Mouse (Mus musculus) embryo, embryonic 10 days (tissue): ENCODE results near the gene Ggt5.
"Not testable (repeated sequence)": the region's sequence is repeated elsewhere in the genome, so short reads cannot be mapped to it uniquely, and the experiment has no call there.

ENCODE experiments used
- DNase-seq: peaks from one replicate; pipeline ENCODE4 v3.0.0-alpha.2; 2015; ENCODE audit warnings: low spot score

Gene Ggt5

DNA sequence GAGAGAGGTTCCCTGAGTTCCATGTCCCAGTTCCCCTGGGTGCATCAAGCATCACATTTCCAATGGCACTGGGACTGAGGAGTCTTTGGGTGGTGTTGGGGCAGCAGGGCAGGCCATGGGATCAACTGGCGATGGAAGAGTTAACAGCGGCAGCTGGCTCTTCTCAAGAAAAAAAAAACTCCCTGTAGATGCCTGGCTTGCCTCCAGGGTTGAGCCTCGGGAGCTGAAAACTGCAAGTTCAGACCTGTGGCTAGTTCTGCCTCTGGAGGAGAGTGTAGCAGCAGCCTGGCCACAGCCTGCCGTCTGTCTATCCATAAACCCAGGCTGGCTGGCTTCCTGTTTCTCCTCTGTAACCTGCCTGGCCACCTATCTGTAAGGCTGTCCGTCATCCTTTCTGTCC, at the start of gene Ggt5:
Ggt5 (plus strand) TSS at position 212 of the 400 bp plus-strand sequence.
- DNase-seq: peak; percentile 27

DNA sequence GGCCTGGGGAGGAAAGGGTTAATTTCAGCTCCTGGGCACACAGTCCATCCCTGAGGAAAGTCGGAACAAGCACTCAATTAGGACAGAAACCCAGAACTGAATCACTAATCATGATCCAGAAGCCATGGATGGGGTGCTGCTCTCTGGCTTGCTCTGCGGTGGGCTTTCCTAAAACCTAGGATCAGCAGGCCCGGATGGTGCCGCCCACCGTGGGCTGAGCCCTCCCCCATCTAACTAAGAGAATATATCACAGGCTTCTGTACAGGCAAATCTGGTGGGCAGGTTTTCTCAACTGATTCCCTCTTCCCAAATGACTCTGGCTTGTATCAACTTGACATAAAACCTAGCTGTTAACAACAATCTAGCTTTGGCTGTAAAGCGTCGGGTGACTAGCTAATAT, 41.2 kb upstream of the Ggt5 start:
- no peak for DNase-seq

DNA sequence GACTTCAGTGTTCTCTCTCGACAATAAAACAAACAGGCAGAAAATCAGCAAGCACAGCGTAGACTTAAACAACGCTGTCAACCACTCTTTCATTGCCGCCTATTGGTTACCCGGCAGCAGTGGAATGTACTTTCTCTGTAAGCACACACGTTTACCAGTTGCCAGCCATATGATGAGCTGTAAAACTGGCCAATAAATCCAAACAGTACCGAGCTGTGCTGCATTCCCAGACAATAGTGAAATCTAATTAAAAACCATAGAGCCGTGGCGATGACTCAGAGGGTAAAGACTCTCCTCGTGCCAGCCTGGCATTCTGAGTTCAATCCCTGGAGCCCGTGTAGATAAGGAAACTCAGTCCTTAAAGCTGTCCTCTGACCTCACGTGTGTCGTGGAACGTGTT, 40.7 kb upstream of the Ggt5 start:
- DNase-seq: no peak

DNA sequence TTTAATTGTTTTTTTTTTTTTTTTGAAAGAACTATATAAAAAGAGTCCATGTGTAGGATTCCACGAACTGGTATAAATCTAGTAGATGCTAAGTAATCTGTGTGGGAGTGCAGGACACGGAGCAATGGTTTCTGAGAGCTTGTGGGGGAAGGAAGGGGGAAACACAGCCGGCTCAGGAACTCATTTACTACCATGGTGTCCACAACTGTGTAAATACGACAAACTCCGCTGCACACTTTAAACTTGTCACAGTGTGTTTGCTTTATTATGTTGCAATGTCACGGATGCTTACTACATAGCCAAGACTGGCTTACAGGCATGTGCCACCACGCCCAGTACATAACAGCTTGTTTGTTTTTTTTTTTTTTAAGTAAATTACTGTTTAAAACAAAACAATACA, 39.3 kb upstream of the Ggt5 start:
- DNase-seq: no peak

DNA sequence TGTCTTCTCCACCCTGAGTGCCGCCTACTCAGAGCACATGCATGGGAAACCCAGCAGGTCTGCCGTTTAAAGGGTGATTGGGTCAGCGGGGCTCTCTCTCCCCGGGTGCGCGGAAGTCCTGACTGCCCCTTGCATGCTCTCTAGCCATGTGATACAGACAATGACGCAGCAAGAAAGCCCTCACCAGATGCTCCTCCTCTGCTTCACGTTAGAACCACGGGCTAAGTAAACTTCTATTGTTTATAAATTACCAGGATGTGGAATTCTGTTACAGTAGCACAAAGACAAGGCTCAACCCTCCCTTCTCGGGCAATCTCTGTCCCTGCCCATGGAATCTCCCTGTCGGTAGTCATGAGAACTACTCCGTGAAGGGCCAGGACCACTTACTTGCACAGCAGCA, 38.0 kb upstream of the Ggt5 start:
- no peak for DNase-seq

DNA sequence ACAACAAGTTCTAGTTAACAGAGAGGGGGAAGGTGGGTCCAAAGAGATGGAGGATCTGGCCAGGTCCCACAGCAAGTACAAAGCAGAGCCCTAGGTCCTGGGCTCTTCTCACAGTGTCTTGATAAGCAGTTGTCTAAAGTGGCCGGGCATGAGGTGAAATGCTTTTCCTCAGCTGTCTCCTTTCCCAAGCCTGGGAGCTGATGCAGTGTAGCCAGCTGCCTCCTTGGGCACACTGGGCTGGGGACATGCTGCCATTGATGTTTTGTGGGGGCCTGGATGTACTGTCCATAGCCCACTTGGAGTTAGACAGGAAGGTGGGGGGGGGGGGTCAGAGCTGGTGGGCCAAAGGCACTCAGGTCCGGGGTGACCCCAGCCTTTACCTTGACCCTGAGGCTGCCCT, 37.0 kb upstream of the Ggt5 start:
- DNase-seq: no peak

DNA sequence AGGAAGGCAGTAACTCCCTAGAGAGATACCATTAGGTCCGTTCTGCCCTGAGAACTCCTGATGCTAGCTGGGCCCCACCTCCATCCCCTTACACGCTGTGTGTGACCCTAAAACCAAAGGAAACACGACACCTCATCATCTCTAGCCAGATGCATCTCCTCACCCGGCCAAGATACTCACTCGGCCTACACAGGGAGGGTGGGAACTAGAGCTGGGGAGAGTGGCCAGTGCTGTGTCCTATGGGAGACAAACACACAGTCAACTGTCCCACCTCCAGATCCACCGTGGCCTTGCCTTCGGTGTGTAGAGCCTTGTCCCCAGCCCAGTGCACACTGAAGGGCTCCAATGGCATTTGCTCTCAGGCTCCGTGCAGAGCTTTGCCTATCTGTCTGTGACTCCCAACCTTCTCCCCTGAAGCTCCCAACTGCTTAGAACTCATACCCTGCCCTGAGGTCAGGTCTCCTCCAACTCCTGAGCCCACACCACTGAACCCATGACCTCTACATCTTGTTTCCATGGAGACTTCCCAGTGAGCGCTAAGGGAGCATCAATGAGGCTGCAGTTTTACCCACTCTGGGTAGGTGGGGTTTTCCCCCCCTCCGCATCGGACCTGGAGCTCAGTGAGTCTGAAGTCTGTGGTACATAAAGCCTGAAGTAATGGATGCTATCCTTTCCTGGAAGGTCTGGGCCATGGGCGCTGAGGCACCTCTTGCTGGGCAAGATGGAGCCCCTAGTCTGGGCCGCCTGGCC, 36.3 kb upstream of the Ggt5 start:
- DNase-seq: no peak

DNA sequence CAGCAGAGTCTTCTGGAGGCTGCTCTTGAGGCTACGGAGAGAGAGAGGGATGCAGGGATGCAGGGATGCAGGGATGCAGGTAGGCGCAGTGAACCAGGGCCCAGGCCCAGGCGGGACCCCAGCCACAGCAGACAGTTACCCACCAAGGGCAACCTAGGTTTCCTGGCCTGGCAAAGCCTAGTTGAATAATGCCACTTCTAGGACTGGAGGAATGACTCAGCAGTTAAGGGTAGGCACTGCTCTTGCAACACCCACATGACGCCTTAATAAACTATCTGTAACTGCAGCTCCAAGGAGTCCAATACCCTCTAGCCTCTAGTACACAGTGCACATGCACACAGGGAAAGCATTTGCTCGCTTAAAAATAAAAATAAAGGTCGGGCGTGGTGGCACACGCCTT, 35.0 kb upstream of the Ggt5 start:
- DNase-seq: no peak

DNA sequence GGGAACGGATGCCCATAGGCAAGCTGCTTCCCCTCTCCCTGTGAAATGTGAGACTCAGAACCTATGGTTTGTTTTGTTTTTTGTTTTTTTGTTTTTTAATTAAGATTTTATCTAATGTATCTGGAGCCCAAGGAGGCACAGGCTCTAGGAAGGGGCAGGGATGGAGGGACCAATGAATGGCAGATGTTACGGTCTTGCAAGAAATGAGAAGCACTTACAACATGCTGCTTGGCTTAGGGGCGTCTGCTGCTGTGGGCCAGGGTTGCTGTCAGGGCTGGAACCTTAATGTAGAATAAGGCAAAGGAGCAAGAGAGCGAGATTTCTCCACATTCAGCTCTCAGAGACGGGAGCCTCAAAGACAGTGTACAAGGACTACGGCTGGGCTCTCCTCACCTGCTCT, 33.6 kb upstream of the Ggt5 start:
- no peak for DNase-seq

DNA sequence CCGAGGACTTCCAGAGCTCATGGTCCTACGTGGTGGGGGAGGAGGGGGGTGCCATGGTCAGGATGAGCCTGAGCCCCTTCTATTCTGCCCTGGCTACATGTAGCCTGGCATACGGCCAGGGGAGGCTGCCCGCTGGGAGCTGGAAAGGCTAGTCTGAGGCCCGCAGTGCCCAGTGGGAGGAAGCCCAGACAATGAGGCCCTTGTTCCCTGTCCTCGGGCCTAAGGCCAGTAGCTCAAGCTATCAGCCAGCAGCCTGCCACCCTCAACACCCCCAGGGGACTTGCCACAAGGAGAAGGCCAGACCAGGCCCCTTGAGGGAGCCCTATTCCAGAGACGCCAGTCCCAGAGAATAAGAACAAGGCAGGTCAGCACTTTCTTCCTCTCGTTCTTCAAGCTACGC, 33.1 kb upstream of the Ggt5 start:
- DNase-seq: no peak

DNA sequence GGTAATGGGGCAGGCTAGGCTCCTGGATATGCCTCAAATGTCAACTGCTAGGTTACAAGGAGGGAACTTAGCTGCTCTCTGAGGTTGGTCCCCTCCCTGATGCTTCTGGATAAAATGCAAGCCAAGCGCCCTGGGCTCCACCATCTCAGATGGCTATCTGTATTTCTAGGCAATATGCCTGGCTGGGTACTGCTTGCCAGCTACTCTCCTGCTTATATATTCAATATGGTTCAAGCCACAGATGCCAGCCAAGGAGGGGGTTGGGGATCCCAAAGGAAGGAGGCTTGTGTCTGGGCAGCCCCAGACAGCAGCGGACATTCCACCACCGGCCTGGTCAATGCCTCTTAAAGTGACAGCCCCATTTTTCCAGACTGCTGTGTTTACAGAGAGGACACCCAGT, 30.6 kb upstream of the Ggt5 start:
- DNase-seq: peak; percentile 25

DNA sequence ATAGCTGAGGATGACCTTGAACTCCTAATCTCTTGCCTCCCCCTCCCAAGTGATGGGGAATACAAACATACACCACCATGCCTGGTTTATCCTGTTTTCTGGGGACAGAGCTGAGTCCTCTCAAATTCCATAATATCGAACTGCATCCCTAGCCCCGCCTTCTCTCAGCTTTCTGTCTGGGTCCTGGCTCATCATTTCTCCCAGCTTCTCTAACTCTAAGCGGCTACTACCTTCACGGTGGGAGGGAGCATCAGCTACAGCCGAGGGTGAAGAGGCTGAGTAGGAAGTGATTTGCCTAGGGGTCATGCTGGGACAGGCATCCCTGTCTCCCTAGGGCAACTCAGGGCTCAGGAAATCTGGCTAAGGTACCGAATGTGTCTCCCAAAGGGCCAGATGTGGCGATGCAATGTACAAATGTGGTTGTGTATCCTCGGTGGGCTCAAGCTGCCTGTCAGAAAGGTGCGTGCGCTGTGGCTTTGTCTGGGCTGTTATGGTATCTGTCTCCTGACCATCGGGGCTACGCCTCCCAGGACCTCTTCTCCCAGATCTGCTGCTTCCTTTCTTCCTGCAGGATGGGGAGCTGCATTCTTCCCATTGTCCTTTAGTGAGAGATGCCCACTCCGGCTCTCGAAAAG, 30.0 kb upstream of the Ggt5 start:
- DNase-seq: peak; percentile 36

DNA sequence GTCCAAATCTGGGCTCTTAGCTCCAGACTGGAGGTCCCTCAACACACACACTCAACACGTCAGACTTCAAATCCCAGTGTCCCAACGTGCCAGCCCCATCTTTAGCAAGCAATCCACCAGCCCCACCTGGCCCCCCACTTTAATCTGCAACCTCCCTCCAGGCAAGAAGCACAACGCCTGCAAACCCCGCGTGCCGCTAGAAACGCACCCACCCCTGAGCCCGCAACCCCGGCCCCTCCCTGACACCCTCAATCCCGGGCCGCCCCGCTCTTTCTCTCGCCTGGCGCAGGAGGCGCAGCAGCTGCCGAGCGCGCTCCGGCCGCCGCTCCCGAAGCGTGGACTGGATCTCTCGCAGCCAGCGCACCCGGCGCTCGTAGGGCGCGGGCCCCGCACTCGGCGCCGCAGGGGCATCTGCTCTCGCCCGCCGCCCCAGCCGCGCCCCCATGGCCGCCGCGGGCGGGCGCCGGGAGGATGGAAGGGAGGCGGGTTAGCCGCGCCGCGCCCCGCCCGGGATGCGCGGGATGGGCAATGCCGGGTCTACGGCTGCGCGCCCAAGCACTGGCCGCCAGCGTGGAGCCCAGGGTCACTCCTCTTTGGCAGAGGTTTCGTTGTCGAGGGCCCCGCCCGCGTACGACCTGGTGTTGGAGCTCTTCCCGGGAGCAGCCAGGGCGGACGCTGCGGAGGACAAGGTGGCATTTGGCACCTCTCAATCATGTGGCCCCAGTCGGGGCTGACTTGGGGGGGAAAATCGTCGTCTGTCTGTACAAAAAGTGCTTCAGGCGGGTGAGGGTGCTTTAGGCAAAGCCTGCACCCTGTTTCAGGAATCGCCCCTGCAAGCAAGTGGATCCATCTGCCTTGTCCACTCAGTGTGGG, 29.2 kb upstream of the Ggt5 start, which contains the start of gene Lrrc75b:
Lrrc75b (minus strand) TSS at position 655 of the 873 bp plus-strand sequence.
- peak; percentile 54 for DNase-seq

DNA sequence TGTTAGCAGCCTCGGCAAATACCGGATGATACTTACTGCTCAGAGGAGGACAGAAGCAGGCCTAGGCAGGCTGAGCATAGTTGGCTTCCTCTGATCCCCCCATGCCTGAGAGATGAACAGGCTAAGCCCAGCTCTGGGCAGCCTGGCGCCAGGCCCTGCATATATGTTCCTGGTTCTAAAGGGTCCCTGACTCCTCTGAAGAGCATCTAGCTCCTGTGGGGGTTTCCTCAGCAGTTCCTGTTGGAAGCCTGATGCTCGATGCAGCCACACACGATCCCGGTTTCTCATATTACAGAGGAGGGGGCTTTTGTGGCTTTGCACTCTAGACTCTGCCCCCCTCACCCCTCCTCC, 28.6 kb upstream of the Ggt5 start:
- DNase-seq: peak; percentile 33

DNA sequence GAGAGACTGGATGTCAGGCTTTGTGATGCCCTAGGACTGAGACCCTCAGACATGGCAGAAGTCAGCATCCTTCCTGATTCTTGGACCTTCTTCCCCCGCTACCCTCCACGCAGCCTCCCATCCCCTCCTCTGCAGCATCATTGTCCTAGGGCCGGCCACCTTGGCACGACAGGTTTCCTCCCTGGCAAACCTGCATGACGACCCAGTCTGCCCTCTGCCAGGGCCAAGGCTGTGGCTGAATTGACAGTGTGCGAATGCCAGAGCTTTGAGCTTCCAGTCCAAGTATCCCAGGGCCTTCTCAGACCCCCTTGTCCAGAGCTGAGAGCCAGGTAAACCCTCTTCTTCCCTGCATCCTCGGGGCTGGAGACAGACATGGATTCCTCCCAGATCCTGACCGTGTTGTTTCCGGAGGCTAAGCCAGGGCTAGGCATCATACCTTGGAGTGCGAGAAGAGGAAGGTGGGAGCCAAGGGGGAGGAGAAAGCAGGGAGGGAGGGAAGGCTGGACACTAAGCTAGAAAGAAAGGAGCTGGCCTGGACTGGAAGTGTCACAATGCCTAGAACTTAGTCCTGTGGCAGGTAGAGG, 28.0 kb upstream of the Ggt5 start, which contains the start of gene Ggt1:
Ggt1 (plus strand) TSS at position 534 of the 584 bp plus-strand sequence.
- DNase-seq: no peak

DNA sequence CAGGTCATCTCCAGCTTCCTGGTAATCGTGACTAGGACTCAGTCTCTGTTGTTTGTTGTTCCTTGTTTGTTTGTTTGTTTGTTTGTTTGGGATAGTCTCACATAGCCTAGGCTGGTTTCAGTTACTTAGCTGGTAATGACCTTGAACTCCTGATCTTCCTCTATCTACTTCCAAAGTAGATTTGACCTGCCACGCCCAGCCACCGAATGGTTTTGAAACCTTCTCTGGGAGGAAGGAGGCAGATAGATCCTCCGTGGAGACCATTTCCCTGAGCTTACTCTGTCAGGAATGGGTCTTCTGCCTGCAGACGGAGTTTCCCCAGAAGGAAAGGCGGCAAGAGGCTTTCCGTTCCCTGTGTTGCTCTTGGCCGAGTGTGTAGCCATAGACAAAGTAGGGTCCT, 26.5 kb upstream of the Ggt5 start:
- DNase-seq: no peak

DNA sequence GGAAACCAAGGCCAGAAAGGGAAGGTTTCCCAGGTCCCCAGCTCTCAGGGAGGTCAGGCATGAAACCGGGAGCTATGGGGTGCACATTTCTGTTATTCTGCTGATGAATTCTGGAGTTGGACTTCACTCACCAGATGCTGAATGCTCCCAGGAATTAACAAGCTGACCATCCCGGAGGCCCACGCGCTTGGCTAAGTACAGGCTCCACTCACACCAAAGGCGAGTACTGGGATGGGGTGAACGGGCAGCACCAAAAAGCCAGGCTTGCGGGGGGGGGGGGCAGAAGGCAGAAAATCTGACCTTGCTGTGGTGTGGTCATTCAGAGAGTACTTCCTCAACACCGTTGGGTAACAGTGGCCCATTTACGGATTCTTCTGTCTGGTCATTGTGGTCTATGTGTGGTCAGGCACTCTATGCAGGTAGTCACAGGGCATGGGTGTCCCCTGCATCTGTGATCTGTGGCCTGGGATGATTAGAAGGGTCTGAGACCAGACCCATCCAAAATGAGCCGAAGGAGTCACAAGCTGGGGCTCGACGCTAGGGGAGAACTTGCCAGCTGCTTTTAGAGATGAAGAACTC, 24.4 kb upstream of the Ggt5 start:
- no peak for DNase-seq

DNA sequence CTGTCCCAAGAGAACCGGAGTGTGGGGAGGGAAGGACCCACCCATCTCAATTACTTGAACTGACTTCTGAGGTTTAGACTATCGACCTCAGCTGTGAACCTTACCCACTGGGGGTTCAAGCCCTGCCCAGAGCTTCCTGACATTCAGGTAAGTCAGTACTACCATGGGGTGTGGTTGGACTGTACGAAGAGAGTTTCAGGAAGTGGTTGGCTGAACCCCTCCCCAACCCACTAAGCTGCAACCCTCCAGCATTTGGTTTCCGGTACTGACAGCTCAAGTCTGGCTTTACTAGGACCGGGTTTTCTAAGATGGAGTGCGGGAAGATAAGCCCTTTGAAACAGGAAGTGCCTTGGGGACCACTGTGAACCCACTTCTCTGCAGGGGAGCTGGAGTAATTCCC, 23.7 kb upstream of the Ggt5 start:
- DNase-seq: no peak

DNA sequence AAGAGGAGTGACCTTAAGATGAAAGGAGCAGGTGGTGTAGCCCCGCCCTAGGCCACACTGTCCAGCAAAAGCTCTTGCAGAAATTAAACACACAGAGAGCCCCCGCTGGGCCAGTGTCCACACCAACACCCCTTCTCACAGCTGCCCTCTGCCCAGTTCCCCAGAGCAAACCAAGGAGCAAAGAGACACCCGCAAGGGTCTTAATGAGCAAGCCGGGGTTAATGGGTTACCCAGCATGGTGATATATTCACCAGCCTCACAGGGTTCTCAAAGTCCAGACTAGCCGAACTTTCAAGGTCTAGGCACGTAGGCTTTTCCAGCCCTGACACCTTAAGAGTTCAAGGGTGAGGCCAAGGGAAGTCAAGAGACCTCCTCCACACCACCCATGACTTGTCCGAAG, 23.2 kb upstream of the Ggt5 start:
- DNase-seq: no peak

DNA sequence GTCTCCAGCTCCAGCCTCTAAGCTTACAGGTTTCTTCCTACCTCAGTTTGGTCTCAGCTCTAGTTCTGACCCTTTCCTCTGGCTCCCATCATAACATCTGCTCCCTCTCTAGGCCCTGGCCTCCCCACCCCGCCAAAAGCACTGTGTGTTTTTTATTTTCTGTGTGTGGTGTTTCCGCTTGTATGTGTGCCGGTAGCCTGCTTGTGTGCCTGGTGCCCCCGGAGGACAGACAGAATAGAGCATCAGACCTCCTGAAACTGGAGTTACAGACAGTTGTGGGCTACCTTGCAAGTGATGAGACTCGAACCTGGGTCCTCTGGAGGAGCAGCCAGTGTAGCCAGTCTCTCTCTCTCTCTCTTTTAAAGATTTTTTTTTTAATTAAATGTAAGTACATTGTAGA, 22.8 kb upstream of the Ggt5 start:
- no peak for DNase-seq

DNA sequence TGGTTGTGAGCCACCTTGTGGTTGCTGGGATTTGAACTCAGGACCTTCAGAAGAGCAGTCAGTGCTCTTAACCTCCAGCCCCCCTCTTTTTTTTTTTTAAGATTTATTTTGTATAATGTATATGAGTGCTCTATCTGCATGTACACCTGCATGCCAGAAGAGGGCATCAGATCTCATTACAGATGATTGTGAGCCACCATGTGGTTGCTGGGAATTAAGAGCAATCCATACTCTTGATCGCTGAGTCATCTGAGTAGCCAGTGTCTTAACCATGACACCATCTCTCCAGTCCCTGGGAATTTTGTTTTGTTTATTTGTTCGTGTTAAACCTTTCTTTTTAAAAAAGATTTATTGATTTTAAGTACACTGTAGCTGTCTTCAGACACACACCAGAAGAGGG, 22.4 kb upstream of the Ggt5 start:
- DNase-seq: not testable (repeated sequence)

DNA sequence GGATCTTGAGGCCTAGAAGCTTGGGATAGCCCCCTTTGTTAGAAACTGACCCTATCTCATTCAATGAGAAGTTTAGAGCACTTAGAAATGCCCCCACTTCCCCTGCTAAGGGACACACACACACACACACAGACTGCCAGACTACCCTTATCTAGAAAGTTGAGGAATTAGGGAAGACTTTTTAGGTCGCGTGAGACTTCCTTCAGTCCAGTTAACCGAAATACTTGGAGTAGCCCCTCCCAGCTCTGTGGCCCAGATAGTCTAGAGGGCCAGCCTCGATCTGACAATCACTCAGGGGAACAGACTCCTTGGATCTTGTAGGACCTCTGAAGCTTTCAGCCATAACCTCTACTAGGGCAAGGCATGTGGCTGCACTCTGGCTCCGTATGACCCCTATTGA, 21.1 kb upstream of the Ggt5 start:
- no peak for DNase-seq
